Mouse (Mus musculus): ENCODE measurements around the gene Sapcd1. TPM values are rescaled to one million over a fixed set of nuclear protein-coding genes. Genes with fewer than 3 reads are reported as not detected.
"Not testable (repeated sequence)": the region's sequence is repeated elsewhere in the genome, so short reads cannot be mapped to it uniquely, and the experiment has no call there.

Sapcd1 gene
- polyA plus RNA-seq, 1 experiment from 2014 or later: 5.2 TPM

- DNase-seq (ENCODE audit: low spot score): no peak
- Histone ChIP-seq H3K9me3 (0 out of 2 replicates have a peak, but pooled peaks cover under 1% of the 10 kb centered on the region), H3K27me3 (ENCODE audit: insufficient read depth, poor library complexity, severe bottlenecking) (no peaks in the 10 kb centered on the region), H3K4me1 (replicated peaks) (peaks cover 81% of the 10 kb centered on the region), H3K36me3 (peaks cover 20% of the 10 kb centered on the region), H3K4me3 (peak overlapping the region; percentile 76), H3K27ac (peak overlapping the region; percentile 97)
- WGBS: 72% methylated on average over 5 of the region's 5 CpGs
Measured at GRCm38 (mm10) chr17:35048932-35049440, 21.2 kb upstream of the Sapcd1 start.

GRCm38 (mm10) chr17:35048149-35048931, 20.5 kb upstream of the Sapcd1 start:
- Histone ChIP-seq H3K27ac (peak overlapping the region; percentile 98), H3K9me3 (no peaks in the 10 kb centered on the region), H3K4me1 (replicated peaks) (peaks cover 81% of the 10 kb centered on the region), H3K36me3 (peaks cover 14% of the 10 kb centered on the region), H3K4me3 (peak overlapping the region; percentile 25; the same call in 1 of the 2 replicates), H3K27me3 (ENCODE audit: insufficient read depth, poor library complexity, severe bottlenecking) (no peaks in the 10 kb centered on the region)
- no peak for DNase-seq (ENCODE audit: low spot score)
- WGBS: 37% methylated on average over 11 of the region's 11 CpGs

DNA sequence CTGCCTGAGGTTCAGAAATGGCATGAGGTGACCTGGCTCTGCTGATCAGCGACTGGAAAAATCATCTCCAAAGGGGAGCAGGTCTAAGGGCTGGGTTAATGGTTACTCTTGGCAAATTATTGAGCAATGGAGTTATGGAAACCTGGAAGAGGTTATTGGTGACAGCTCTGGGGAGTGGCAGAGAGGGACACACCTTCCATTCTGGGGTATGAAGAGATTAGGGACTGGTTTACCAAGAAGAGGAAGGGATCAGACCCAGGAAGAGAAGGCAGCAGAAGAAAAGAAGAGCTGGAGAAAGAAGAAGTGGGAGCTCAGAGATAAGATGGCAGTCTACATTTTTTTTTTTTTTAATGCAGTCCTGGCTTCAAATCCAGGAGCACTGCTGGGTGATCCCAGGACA, 19.9 kb upstream of the Sapcd1 start:
- WGBS: 50% methylated on average over 1 of the region's 1 CpGs
- no peaks in the 10 kb centered on the region for H3K27me3 ChIP-seq (ENCODE audit: insufficient read depth, poor library complexity, severe bottlenecking)
- peaks cover 77% of the 10 kb centered on the region for H3K4me1 ChIP-seq (replicated peaks)
- peak overlapping the region; percentile 25; the same call in 1 of the 2 replicates for H3K4me3 ChIP-seq
- H3K9me3 ChIP-seq: no peaks in the 10 kb centered on the region
- H3K36me3 ChIP-seq: peaks cover 7% of the 10 kb centered on the region
- peak overlapping the region; percentile 98 for H3K27ac ChIP-seq
- no peak for DNase-seq (ENCODE audit: low spot score)

GRCm38 (mm10) chr17:35046681-35047455, 19.1 kb upstream of the Sapcd1 start, which contains the start of gene Msh5:
Gene Msh5 (minus strand): TSS chr17:35046745.
- WGBS: 3% methylated on average over 33 of the region's 33 CpGs
- H3K27me3 ChIP-seq (ENCODE audit: insufficient read depth, poor library complexity, severe bottlenecking): no peaks in the 10 kb centered on the region
- H3K9me3 ChIP-seq: no peaks in the 10 kb centered on the region
- H3K36me3 ChIP-seq: no peaks in the 10 kb centered on the region
- peak within 1 kb of the TSS; percentile 67 for H3K4me3 ChIP-seq
- peaks cover 69% of the 10 kb centered on the region for H3K4me1 ChIP-seq (replicated peaks)
- peak; percentile 100 for DNase-seq (ENCODE audit: low spot score)
- H3K27ac ChIP-seq: peak within 1 kb of the TSS; percentile 98

DNA sequence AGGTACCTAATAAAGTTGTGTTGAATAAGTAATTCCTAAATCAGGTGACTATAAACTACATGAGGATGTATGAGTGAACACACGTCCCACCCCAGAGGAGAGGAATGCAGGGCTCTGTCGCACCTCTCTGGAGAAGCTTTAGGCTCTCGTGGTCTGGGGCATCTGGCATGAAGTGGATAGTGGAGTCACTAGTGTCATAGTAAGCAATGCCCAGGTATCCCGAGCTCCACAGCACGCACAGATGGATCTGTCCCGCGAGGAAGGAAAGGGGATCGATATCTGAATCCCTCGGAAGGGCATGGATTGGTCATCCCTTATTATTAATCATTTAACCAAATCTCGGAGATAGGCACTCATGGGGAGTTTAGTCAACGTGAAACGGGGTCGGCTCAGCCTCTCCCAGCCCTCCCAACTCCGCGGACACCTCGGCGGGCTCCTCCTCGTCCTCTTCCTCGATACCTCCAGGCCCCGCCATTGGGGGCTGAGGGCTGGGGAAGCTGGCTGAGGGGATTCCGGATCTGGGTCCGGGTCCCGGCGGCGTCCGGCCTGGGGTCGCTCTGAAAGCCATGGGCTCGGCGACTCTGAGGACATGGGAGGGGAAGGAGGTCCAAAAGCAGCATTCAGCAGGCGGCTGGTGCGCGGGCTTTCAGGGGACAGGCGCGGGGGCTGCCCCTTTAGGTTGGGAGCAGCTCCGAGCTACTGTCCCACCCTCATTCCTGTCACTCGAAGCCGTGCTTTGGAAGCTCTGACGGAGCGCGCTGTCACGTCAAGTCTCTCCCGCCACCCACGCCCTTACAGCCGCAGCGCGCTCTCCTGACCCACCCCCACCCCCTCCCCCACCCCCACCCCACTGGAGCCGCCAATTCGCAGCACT, 18.2 kb upstream of the Sapcd1 start:
- peak; percentile 26 for DNase-seq (ENCODE audit: low spot score)
- 6% methylated on average over 48 of the region's 48 CpGs for WGBS

DNA sequence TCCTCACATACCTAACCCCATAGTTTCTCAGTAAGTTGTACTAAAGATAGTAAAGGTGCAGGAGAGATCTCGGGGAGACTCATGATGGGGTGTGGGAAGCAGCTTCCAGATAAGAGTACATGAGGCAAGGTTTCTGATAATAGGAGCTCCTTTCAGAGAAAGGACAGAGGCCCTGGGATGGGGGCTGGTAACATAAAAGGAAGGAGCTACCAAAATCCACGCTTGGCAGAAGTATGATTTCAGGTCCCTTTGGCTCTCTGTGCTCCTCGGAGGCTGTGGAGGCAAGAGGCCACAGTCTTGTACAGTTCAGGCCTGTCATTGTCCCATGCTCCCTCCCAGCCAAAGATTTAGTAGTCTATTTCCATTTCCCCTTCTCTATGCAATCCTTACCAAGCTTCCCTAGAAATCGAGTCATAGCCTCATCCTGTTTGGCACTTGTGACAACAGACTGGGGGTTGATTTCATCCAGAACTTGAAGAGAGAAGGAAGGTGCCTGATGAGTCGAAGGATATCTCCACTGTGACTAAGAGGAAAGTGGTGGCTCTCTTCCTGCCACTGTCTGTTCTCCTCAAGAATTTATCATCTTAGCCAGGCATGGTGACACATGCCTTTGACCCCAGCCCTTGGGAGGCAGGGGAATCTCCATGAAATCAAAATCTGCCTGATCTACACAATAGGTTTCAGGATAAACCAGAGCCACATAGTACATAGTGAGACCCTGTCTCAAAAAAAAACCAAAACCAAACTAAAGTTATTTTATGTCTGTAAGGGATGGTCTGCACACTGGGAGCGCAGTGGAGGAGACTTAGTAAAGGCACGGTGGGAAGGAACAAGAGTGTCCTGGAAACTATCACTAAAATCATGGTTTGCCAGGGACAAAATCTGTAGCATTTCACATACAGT, 17.3 kb upstream of the Sapcd1 start:
- DNase-seq (ENCODE audit: low spot score): no peak
- H3K9me3 ChIP-seq: no peaks in the 10 kb centered on the region
- H3K27me3 ChIP-seq (ENCODE audit: insufficient read depth, poor library complexity, severe bottlenecking): no peaks in the 10 kb centered on the region
- peak overlapping the region; percentile 98 for H3K27ac ChIP-seq
- H3K4me3 ChIP-seq: peak overlapping the region; percentile 67
- H3K36me3 ChIP-seq: no peaks in the 10 kb centered on the region
- H3K4me1 ChIP-seq (replicated peaks): peaks cover 56% of the 10 kb centered on the region
- 90% methylated on average over 7 of the region's 7 CpGs for WGBS

More for the DNA sequence above, 18.2 kb upstream of the Sapcd1 start:
- H3K36me3 ChIP-seq: no peaks in the 10 kb centered on the region
- H3K9me3 ChIP-seq: no peaks in the 10 kb centered on the region
- H3K27ac ChIP-seq: peak overlapping the region; percentile 98
- peak overlapping the region; percentile 67 for H3K4me3 ChIP-seq
- no peaks in the 10 kb centered on the region for H3K27me3 ChIP-seq (ENCODE audit: insufficient read depth, poor library complexity, severe bottlenecking)
- peaks cover 62% of the 10 kb centered on the region for H3K4me1 ChIP-seq (replicated peaks)

DNA sequence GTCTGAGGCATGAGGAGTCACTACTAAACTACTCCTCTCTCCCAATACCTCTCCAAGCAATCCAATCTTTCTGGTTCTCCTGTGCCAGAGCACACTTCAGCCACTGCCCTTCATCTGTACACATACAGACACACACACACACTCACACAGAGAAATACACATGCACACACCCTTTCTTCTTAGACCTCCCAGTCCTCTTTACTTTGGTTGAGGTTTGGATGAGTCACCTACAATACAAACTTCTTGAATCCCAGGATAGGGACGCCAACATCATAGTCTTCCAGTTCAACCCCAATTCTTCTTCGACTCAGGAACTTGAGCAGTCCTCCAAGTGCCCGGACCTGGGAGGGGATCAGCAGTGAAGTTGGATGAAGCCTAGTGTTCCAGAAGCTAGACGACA, 16.0 kb upstream of the Sapcd1 start:
- H3K36me3 ChIP-seq: no peaks in the 10 kb centered on the region
- H3K27me3 ChIP-seq (ENCODE audit: insufficient read depth, poor library complexity, severe bottlenecking): no peaks in the 10 kb centered on the region
- H3K27ac ChIP-seq: 0 out of 2 replicates have a peak overlapping the region, but pooled peaks have one; percentile 36
- DNase-seq (ENCODE audit: low spot score): no peak
- H3K4me1 ChIP-seq (replicated peaks): peaks cover 43% of the 10 kb centered on the region
- WGBS: 88% methylated on average over 4 of the region's 4 CpGs
- no peak overlapping the region for H3K4me3 ChIP-seq
- no peaks in the 10 kb centered on the region for H3K9me3 ChIP-seq

GRCm38 (mm10) chr17:35039121-35039873, 11.5 kb upstream of the Sapcd1 start:
- no peak for DNase-seq (ENCODE audit: low spot score)
- H3K4me3 ChIP-seq: no peak overlapping the region
- H3K9me3 ChIP-seq: no peaks in the 10 kb centered on the region
- H3K36me3 ChIP-seq: no peaks in the 10 kb centered on the region
- 86% methylated on average over 11 of the region's 11 CpGs for WGBS
- no peaks in the 10 kb centered on the region; the same call in 1 of the 2 replicates for H3K4me1 ChIP-seq (replicated peaks)
- no peaks in the 10 kb centered on the region for H3K27me3 ChIP-seq (ENCODE audit: insufficient read depth, poor library complexity, severe bottlenecking)
- H3K27ac ChIP-seq: no peak overlapping the region

DNA sequence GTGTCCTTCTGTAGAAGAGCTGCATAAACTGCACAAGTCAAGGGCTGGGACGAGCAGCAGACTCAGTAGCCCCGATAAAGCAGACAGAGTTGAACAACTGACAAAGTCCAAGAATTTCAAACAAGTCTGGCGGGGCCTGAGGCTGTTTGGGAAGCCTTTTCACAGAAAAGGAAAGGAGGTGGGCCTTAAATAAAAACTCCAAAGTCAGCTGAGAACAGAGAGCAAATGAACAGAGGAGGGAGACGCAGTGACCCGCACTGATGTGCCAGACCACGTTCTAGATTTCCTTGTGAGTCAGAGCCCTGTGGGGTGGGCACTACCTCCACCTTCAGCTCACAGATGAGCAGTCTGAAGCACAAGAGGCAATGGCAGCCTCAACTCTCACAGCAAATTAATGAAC, 7.1 kb upstream of the Sapcd1 start:
- no peak for DNase-seq (ENCODE audit: low spot score)
- Histone ChIP-seq H3K27ac (no peak overlapping the region), H3K4me3 (no peak overlapping the region), H3K27me3 (ENCODE audit: insufficient read depth, poor library complexity, severe bottlenecking) (no peaks in the 10 kb centered on the region), H3K4me1 (replicated peaks) (peaks cover 15% of the 10 kb centered on the region), H3K9me3 (no peaks in the 10 kb centered on the region), H3K36me3 (no peaks in the 10 kb centered on the region)
- WGBS: 77% methylated on average over 6 of the region's 6 CpGs

GRCm38 (mm10) chr17:35033703-35034102, 5.9 kb upstream of the Sapcd1 start:
- not testable (repeated sequence) for DNase-seq (ENCODE audit: low spot score); H3K9me3 ChIP-seq; H3K27me3 ChIP-seq (ENCODE audit: insufficient read depth, poor library complexity, severe bottlenecking); H3K4me3 ChIP-seq; H3K36me3 ChIP-seq
- Histone ChIP-seq H3K4me1 (replicated peaks) (peaks cover 27% of the 10 kb centered on the region), H3K27ac (0 out of 2 replicates have a peak overlapping the region, but pooled peaks have one; percentile 0)
- WGBS: 76% methylated on average over 1 of the region's 1 CpGs

GRCm38 (mm10) chr17:35032323-35032870, 4.6 kb upstream of the Sapcd1 start:
- 72% methylated on average over 8 of the region's 8 CpGs for WGBS
- Histone ChIP-seq H3K4me3 (no peak overlapping the region), H3K4me1 (replicated peaks) (peaks cover 36% of the 10 kb centered on the region), H3K36me3 (no peaks in the 10 kb centered on the region), H3K27ac (no peak overlapping the region), H3K27me3 (ENCODE audit: insufficient read depth, poor library complexity, severe bottlenecking) (peaks cover 3% of the 10 kb centered on the region; the same call in 1 of the 2 replicates), H3K9me3 (no peaks in the 10 kb centered on the region)
- no peak for DNase-seq (ENCODE audit: low spot score)

All from hindbrain, embryonic 10.5 days (tissue).